8 mouse cellular contexts compared by ENCODE assay signal in genomic region chr3:51788591-51789339, GRCm38 (mm10).
DNase-seq lines count a peak whose midpoint lies in the region; ATAC-seq and TF ChIP-seq lines count a peak whose summit lies in the region.

No protein-coding gene starts in this region.

- H3K4me3 ChIP-seq in cerebellum, adult 2 months (replicated peaks; ENCODE audit: insufficient read depth, low read depth, low read length): peak overlapping the region; percentile 14
- peak overlapping the region; percentile 27 for H3K4me3 ChIP-seq in embryonic facial prominence, embryonic 15.5 days (replicated peaks)
- peak overlapping the region; percentile 38 for H3K4me3 ChIP-seq in heart, embryonic 11.5 days (ENCODE audit: low read depth, low read length)
- peak overlapping the region; percentile 19 for H3K4me3 ChIP-seq in midbrain, embryonic 15.5 days

- H3K27ac ChIP-seq in cerebellum, adult 2 months (ENCODE audit: insufficient read depth, low read length): no peak overlapping the region
- peak overlapping the region; percentile 71 for H3K27ac ChIP-seq in embryonic facial prominence, embryonic 15.5 days (replicated peaks)
- peak overlapping the region; percentile 81 for H3K27ac ChIP-seq in heart, embryonic 11.5 days (ENCODE audit: low read depth, low read length)
- peak overlapping the region; percentile 85 for H3K27ac ChIP-seq in midbrain, embryonic 15.5 days

- no peak for TF ChIP-seq POLR2A in cerebellum, adult 2 months (IDR thresholded peaks at IDR 0.05; ENCODE audit: borderline replicate concordance, insufficient read depth, low read length)

- whole genome bisulfite sequencing in cerebellum, adult 2 months: 21% methylated on average over 17 of the region's 17 CpGs
- 3% methylated on average over 17 of the region's 17 CpGs for WGBS in embryonic facial prominence, embryonic 15.5 days
- WGBS in heart, embryonic 11.5 days (ENCODE audit: insufficient replicate concordance): 2% methylated on average over 17 of the region's 17 CpGs
- WGBS in midbrain, embryonic 15.5 days: 1% methylated on average over 17 of the region's 17 CpGs

- 0 out of 2 replicates have a peak, but pooled peaks have one; percentile 55 for ATAC-seq in embryonic facial prominence, embryonic 15.5 days (ENCODE audit: insufficient number of reproducible peaks, low FRiP score, low TSS enrichment, low read depth)
- peak; percentile 55; the same call in 1 of the 2 replicates for ATAC-seq in heart, embryonic 11.5 days (replicated peaks; ENCODE audit: insufficient number of reproducible peaks, low FRiP score, low TSS enrichment)
- ATAC-seq in midbrain, embryonic 15.5 days (replicated peaks): peak; percentile 82

- H3K27me3 ChIP-seq in cerebellum, adult 2 months (ENCODE audit: control insufficient read depth, insufficient read depth, low read length): no peaks in the 10 kb centered on the region
- no peaks in the 10 kb centered on the region for H3K27me3 ChIP-seq in embryonic facial prominence, embryonic 15.5 days
- H3K27me3 ChIP-seq in heart, embryonic 11.5 days (ENCODE audit: control insufficient read depth, insufficient read depth, low read length): no peaks in the 10 kb centered on the region
- H3K27me3 ChIP-seq in midbrain, embryonic 15.5 days (replicated peaks): no peaks in the 10 kb centered on the region

- no peak for TF ChIP-seq CTCF in cerebellum, adult 2 months (IDR thresholded peaks at IDR 0.05; ENCODE audit: borderline replicate concordance, insufficient read depth, low read depth, low read length)

- peak; percentile 44 to 55 for DNase-seq in cerebellum, adult 2 months
- DNase-seq in cerebellum, adult 9-10 months: no peak
- DNase-seq in kidney, adult 9 months: peak; percentile 37
- peak; percentile 61 for DNase-seq in liver
- peak; percentile 5 to 14 for DNase-seq in spleen, postnatal 36 days (ENCODE audit: low spot score in 2 of 2)

- H3K9me3 ChIP-seq in embryonic facial prominence, embryonic 15.5 days (replicated peaks): no peaks in the 10 kb centered on the region
- H3K9me3 ChIP-seq in heart, embryonic 11.5 days (replicated peaks; ENCODE audit: control insufficient read depth, low read length): no peaks in the 10 kb centered on the region
- no peaks in the 10 kb centered on the region for H3K9me3 ChIP-seq in midbrain, embryonic 15.5 days

- no peaks in the 10 kb centered on the region for H3K36me3 ChIP-seq in embryonic facial prominence, embryonic 15.5 days
- H3K36me3 ChIP-seq in heart, embryonic 11.5 days (ENCODE audit: control insufficient read depth, insufficient read depth, low read length): no peaks in the 10 kb centered on the region
- H3K36me3 ChIP-seq in midbrain, embryonic 15.5 days (replicated peaks): no peaks in the 10 kb centered on the region

- H3K4me1 ChIP-seq in cerebellum, adult 2 months (ENCODE audit: control insufficient read depth, insufficient read depth, low read length): peaks cover 5% of the 10 kb centered on the region
- H3K4me1 ChIP-seq in embryonic facial prominence, embryonic 15.5 days: peaks cover 20% of the 10 kb centered on the region
- peaks cover 18% of the 10 kb centered on the region for H3K4me1 ChIP-seq in heart, embryonic 11.5 days (ENCODE audit: control insufficient read depth, insufficient read depth, low read length)
- peaks cover 20% of the 10 kb centered on the region for H3K4me1 ChIP-seq in midbrain, embryonic 15.5 days

- peak overlapping the region; percentile 40 for H3K4me2 ChIP-seq in embryonic facial prominence, embryonic 15.5 days (replicated peaks)
- H3K4me2 ChIP-seq in heart, embryonic 11.5 days: peak overlapping the region; percentile 66
- H3K4me2 ChIP-seq in midbrain, embryonic 15.5 days: peak overlapping the region; percentile 47

- H3K9ac ChIP-seq in embryonic facial prominence, embryonic 15.5 days: no peak overlapping the region
- peak overlapping the region; percentile 70 for H3K9ac ChIP-seq in heart, embryonic 11.5 days (ENCODE audit: low read depth, low read length)
- H3K9ac ChIP-seq in midbrain, embryonic 15.5 days: 0 out of 2 replicates have a peak overlapping the region, but pooled peaks have one; percentile 16
